Mouse (Mus musculus) stomach, postnatal 0 days (tissue): Measurements from ENCODE around the gene Nlrx1.

ENCODE experiments used
- CTCF ChIP-seq: IDR thresholded peaks from 2 replicates; pipeline ENCODE4 v1.5.1; 2016; ENCODE audit warnings: antibody characterized with exemption, low read depth, mild to moderate bottlenecking, moderate library complexity
- EP300 ChIP-seq: optimal IDR thresholded peaks from 2 replicates; pipeline ENCODE3; 2016; ENCODE audit warnings: antibody characterized with exemption

DNA sequence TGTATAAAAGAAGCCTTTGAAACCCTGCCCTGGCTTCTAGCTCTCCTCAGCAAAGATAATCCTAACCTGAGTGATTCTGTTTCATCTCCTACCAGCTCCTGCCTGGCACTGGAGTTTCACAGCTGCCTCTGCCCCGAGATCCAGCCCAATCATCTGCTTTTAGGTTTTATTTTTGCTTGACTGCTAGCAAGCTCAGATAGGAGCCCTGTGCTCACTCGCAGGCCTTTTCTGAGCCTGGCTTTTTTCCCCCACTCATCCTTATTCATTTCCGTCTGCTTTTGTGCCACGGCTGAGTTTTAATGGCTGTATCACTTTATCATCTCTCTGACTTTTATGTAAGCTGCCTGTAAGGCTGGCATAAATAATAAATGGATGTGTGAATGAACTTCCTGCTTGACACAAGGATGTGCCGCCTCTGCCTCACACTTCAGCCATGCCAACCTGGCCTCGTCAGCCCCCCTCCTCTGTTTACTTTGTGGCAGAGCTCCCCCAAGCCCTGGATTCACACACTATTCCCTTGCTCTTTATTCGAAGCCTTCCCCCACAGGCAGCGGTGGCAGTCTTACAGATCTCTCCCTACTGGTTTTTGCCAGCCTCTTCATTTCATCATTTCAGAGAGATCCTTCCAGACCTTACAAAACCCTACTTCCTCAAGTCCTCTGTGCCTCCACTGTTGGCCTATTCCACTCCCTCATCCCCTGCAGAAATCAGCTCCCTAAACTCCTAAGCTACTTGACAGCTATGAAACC lies 1.7 kb downstream of the Nlrx1 start:
- no peak for TF ChIP-seq CTCF
- TF ChIP-seq EP300, result no peak
